Mouse (Mus musculus) erythroblast, embryonic 14.5 days (primary cell): ENCODE data around the gene Tceal1.

Experiments used
- GATA1 ChIP-seq: IDR thresholded peaks from 2 replicates; pipeline ENCODE4 v1.6.1; 2012; ENCODE audit warnings: low read length, inconsistent platforms, mixed read lengths
- TAL1 ChIP-seq: IDR thresholded peaks from 3 replicates; pipeline ENCODE4 v1.6.1; 2012; ENCODE audit warnings: low read length, inconsistent platforms, mixed read lengths

GRCm38 (mm10) chrX:136666281-136666706, 41.5 kb upstream of the Tceal1 start:
- TF ChIP-seq GATA1 (no peak), TAL1 (no peak)
